Mouse (Mus musculus) C2C12 (cell line): ENCODE measurements at regions not wholly inside any gene's neighbourhood (a gene's known extent, or its start where the extent isn't known, plus 50 kb on each side); places are given as distances from the start of the nearest gene placed in this dataset.

ENCODE experiments used
- CTCF ChIP-seq: IDR thresholded peaks from one replicate; pipeline ENCODE4 v1.5.1; 2011; ENCODE audit not compliant: control insufficient read depth, insufficient read depth, insufficient read length
- MAX ChIP-seq: IDR thresholded peaks from one replicate; pipeline ENCODE4 v1.6.1; 2011; ENCODE audit warnings: mild to moderate bottlenecking, control low read depth

GRCm38 (mm10) chr16:29787633-29788511 lies 208.7 kb downstream of the Opa1 start:
- TF ChIP-seq CTCF (no peak), MAX (no peak)
